Mouse (Mus musculus) cortical plate, adult 2 months (tissue): ENCODE results near the gene Tmem253. TPM values are rescaled to one million over a fixed set of nuclear protein-coding genes. Genes with fewer than 3 reads are reported as not detected.

ENCODE experiments used
- H3K27ac ChIP-seq: fragments of 200-500 bp; 2 replicates; pipeline ENCODE4 v1.5.1; 2012; ENCODE audit warnings: low read length, control low read depth, inconsistent platforms; ENCODE audit not compliant: insufficient read depth
- H3K4me1 ChIP-seq: fragments of 200-500 bp; 2 replicates; pipeline ENCODE4 v1.6.1; 2011; ENCODE audit warnings: low read length; ENCODE audit not compliant: control insufficient read depth, insufficient read depth
- H3K4me3 ChIP-seq: fragments of 200-500 bp; 2 replicates; pipeline ENCODE4 v1.5.1; 2011; ENCODE audit warnings: mild to moderate bottlenecking, low read length, control low read depth; ENCODE audit not compliant: insufficient read depth
- CTCF ChIP-seq: fragments of 200-500 bp; IDR thresholded peaks from 2 replicates; pipeline ENCODE4 v1.5.1; 2011; ENCODE audit warnings: mild to moderate bottlenecking, control low read depth, low read length; ENCODE audit not compliant: insufficient read depth; ENCODE audit errors: extremely low read depth
- POLR2A ChIP-seq: fragments of 200-500 bp; IDR thresholded peaks from 2 replicates; pipeline ENCODE4 v1.6.1; 2011; ENCODE audit warnings: mild to moderate bottlenecking, low read length, control low read depth; ENCODE audit not compliant: insufficient read depth; ENCODE audit errors: extremely low read depth
- polyA plus RNA-seq: library from polyadenylated mRNA; depleted of rRNA; stranded (reverse); fragments of >200 nt; gene quantifications from 2 replicates; pipeline ENCODE4 v1.2.3, GENCODE M21; 2012

Tmem253 gene
- polyA plus RNA-seq, 1 experiment = 0.21 TPM

- TF ChIP-seq CTCF = no peak
- TF ChIP-seq POLR2A = no peak
- Histone ChIP-seq H3K27ac (no peak overlapping the region), H3K4me3 (no peak overlapping the region), H3K4me1 (peaks cover 4% of the 10 kb centered on the region)
These were observed 9.8 kb upstream of the Tmem253 start for GRCm38 (mm10) chr14:52005616-52006015.

- no peak overlapping the region for H3K4me3 ChIP-seq
- no peak overlapping the region for H3K27ac ChIP-seq
- H3K4me1 ChIP-seq = peaks cover 4% of the 10 kb centered on the region
- TF ChIP-seq CTCF (peak; percentile 12; the same call in 1 of the 2 replicates), POLR2A (no peak)
These were observed 9.2 kb upstream of the Tmem253 start for GRCm38 (mm10) chr14:52006241-52006640.

GRCm38 (mm10) chr14:52006771-52007170 is 8.7 kb upstream of the Tmem253 start:
- Histone ChIP-seq H3K4me3 (no peak overlapping the region), H3K27ac (no peak overlapping the region), H3K4me1 (peaks cover 4% of the 10 kb centered on the region)
- TF ChIP-seq CTCF (no peak), POLR2A (no peak)

GRCm38 (mm10) chr14:52008321-52009203 is 6.9 kb upstream of the Tmem253 start:
- no peak overlapping the region for H3K27ac ChIP-seq
- 0 out of 2 replicates have a peak overlapping the region, but pooled peaks have one; percentile 4 for H3K4me3 ChIP-seq
- TF ChIP-seq CTCF (peak; percentile 97), POLR2A (no peak)
- H3K4me1 ChIP-seq = 0 out of 2 replicates have a peak, but pooled peaks cover 1% of the 10 kb centered on the region

- Histone ChIP-seq H3K27ac (no peak overlapping the region), H3K4me3 (0 out of 2 replicates have a peak overlapping the region, but pooled peaks have one; percentile 4), H3K4me1 (0 out of 2 replicates have a peak, but pooled peaks cover 1% of the 10 kb centered on the region)
- no peak for TF ChIP-seq CTCF
- no peak for TF ChIP-seq POLR2A
These were observed 6.1 kb upstream of the Tmem253 start for GRCm38 (mm10) chr14:52009361-52009760.

- no peak overlapping the region for H3K4me3 ChIP-seq
- H3K4me1 ChIP-seq = 0 out of 2 replicates have a peak, but pooled peaks cover 1% of the 10 kb centered on the region
- no peak for TF ChIP-seq CTCF
- TF ChIP-seq POLR2A = no peak
These were observed 5.6 kb upstream of the Tmem253 start for GRCm38 (mm10) chr14:52009841-52010240.

GRCm38 (mm10) chr14:52010446-52011111 is 4.9 kb upstream of the Tmem253 start:
- no peak for TF ChIP-seq CTCF
- no peak for TF ChIP-seq POLR2A
- no peak overlapping the region for H3K27ac ChIP-seq
- no peak overlapping the region for H3K4me3 ChIP-seq
- 0 out of 2 replicates have a peak, but pooled peaks cover 1% of the 10 kb centered on the region for H3K4me1 ChIP-seq

More at GRCm38 (mm10) chr14:52009841-52010240, 5.6 kb upstream of the Tmem253 start:
- H3K27ac ChIP-seq = no peak overlapping the region

- H3K4me3 ChIP-seq = no peak overlapping the region
- 0 out of 2 replicates have a peak, but pooled peaks cover 1% of the 10 kb centered on the region for H3K4me1 ChIP-seq
- H3K27ac ChIP-seq = no peak overlapping the region
- TF ChIP-seq POLR2A (no peak), CTCF (no peak)
These were observed 3.8 kb upstream of the Tmem253 start for GRCm38 (mm10) chr14:52011683-52012082.

- Histone ChIP-seq H3K4me3 (no peak overlapping the region), H3K27ac (no peak overlapping the region; the same call in 1 of the 2 replicates), H3K4me1 (0 out of 2 replicates have a peak, but pooled peaks cover 1% of the 10 kb centered on the region)
- TF ChIP-seq CTCF (no peak), POLR2A (no peak)
These were observed 3.4 kb upstream of the Tmem253 start for GRCm38 (mm10) chr14:52012085-52012484.

GRCm38 (mm10) chr14:52012553-52012952 is 2.9 kb upstream of the Tmem253 start:
- TF ChIP-seq CTCF = no peak
- TF ChIP-seq POLR2A = no peak
- Histone ChIP-seq H3K4me1 (0 out of 2 replicates have a peak, but pooled peaks cover 1% of the 10 kb centered on the region), H3K27ac (no peak overlapping the region; the same call in 1 of the 2 replicates), H3K4me3 (no peak overlapping the region)
